Mouse (Mus musculus): ENCODE measurements at regions not wholly inside any gene's neighbourhood (a gene's known extent, or its start where the extent isn't known, plus 50 kb on each side); places are given as distances from the start of the nearest gene placed in this dataset.
A peak's percentile ranks its signal among the peaks of the same experiment; 100 is the strongest.

- no peak for DNase-seq
These were observed 77.2 kb downstream of the Gm10604 start for GRCm38 (mm10) chr4:11903861-11904260.

DNA sequence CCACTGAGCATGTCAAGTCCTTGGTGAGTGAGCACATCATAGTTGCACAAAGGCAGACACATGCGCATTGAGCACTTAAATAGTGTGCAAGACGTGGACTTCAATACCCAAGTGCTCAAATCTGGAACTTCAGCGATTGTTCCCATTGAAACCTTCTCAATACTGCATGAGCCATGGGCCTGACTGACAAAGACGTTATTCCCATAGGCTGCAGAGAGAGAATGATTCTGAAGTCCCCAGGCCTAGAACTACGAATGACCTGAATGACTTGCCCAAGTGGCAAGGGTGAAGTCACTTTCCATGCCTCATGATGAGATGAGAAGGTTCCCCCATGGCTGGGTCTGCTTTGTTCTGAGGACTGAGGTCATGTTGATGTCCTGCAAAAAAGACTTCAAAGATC, 77.7 kb downstream of the Gm10604 start:
- DNase-seq: no peak

DNA sequence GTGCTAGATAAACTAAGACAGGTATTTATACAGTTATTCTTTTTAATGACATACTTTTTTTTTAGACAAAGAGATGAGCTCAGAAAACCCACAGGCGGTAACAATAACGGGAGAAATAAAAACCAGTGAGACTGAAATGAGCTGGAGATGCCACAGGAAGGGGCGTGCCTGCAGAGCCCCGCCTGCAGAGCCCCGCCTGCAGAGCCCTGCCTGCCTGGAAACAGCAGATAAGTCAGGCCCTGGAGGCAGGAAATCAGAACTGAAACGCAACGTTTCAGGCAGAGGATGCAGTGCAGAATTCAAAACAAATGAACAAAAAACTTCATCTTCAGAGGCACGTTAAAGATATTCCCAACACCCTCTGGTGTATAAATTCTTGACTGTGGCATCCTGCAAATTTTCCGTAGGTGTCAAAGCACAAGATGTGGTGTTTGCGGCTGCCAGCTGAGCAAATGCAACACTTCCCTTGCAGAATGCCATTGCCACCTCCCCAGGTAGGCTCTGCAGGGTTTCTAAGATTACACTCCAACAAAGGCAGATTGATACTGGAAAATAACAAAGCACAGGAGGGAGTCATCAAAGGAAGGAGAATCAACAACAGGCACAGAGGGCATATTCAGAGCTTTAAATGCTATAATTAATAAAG, 81.0 kb downstream of the Gm10604 start:
- peak; percentile 33 for DNase-seq

GRCm38 (mm10) chr4:11897231-11897630, 83.8 kb downstream of the Gm10604 start:
- no peak for DNase-seq

GRCm38 (mm10) chr4:11895857-11896825, 84.9 kb downstream of the Gm10604 start:
- peak; percentile 75 for DNase-seq

DNA sequence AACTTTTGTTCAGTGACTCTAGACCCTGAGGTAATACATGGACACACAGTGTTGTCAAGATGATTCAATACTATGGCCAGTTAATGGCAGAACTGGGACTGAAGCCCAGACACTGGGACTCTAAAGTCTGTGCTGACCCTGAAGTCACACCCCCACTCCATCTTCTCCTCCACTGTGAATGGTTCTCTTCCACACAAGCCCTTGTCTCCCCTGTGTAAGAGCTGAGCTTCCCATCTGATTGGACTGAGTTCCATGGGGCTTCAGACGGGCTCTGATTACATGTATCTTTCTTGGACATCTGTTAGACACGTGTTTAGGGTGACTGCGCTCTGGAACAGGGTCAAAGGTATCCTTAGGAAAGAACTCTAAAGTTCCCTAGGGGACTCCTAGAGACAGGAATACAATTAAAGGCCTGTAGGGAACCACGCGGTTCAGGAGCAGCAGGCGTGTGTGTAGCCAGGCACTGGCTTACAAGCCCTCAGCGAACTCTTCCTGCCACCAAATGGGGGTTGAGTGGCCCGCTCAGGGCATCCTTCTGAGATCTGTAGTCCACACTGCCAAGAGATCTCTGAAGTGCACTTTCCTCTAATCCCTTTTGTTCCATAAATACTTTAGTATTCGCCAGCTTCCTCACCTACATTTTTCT, 87.4 kb downstream of the Gm10604 start:
- no peak for DNase-seq

DNA sequence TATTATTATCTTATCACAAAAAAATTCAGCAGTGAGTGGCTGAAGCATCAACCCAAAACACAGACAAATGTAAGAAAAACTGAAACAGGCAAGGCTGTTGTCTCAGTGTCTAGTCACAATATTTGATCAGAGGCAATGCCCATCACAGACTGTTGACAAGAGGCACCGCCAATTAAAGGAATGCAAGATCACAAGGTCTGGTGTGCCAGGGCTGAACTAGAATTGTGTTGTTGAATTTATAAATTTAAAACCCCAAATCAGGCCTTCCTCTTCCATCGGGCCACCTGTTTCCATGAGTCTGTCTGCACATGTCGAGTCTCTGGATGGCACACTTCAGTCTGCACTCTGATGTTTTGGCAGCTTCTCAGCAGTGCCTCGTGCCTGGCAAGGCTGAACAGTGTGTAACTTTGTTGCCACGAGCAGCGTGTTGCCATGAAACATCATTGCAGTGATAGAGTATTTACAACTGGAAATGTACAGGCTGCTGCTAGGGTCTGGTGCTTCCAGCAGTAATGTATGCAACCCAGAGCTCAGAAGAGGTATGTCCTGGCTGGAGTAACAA, 91.9 kb downstream of the Gm10604 start:
- peak; percentile 56 for DNase-seq

GRCm38 (mm10) chr4:11887377-11887776, 93.7 kb downstream of the Gm10604 start:
- peak; percentile 34 for DNase-seq

- DNase-seq: peak; percentile 46
These were observed 95.6 kb downstream of the Gm10604 start for GRCm38 (mm10) chr4:11885499-11885898.

- no peak for DNase-seq
These were observed 96.2 kb downstream of the Gm10604 start for GRCm38 (mm10) chr4:11884818-11885217.

- DNase-seq: no peak
These were observed 97.8 kb downstream of the Gm10604 start for GRCm38 (mm10) chr4:11883295-11883694.

DNA sequence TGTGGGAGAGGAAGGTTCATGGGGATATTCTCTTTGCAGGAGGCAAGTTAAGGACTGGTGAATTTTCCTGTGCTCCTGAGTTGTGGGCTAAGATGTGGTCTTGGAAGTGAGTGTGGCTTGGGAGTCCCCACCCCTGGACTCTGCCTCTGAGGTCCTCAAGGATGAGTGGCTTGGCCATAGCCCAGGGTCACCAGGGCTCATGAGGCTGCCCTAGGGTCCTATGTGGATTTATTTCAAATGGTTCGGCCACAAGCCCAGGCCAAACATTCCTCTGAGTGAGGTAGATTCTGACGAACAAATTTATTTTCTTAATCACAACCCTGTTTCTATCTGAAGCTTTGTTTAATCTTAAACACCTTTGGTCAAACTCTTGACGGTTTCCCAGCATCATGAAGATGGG, 98.4 kb downstream of the Gm10604 start:
- DNase-seq: no peak

DNA sequence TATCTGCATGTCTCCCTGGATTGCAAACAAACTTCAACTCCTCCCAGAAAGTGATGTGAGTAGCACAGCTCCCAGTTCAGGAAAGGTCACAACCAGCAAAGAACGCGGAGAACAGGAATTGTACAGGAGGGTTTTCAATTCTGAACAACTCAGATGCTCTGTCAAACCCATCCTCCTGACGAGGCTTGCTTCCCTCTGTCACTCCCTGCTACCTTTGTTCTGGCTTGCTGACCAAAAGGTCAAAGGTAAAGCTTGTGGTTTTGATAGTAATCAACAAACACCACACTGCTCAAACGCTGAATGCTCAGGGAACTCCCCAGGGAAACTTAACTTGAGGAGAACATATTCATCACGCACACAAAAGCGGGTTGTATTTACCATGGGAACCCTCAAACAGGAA, 102.4 kb downstream of the Gm10604 start:
- no peak for DNase-seq

GRCm38 (mm10) chr4:11877945-11878344, 103.1 kb downstream of the Gm10604 start:
- no peak for DNase-seq

- no peak for DNase-seq
These were observed 105.1 kb downstream of the Gm10604 start for GRCm38 (mm10) chr4:11876009-11876408.

DNA sequence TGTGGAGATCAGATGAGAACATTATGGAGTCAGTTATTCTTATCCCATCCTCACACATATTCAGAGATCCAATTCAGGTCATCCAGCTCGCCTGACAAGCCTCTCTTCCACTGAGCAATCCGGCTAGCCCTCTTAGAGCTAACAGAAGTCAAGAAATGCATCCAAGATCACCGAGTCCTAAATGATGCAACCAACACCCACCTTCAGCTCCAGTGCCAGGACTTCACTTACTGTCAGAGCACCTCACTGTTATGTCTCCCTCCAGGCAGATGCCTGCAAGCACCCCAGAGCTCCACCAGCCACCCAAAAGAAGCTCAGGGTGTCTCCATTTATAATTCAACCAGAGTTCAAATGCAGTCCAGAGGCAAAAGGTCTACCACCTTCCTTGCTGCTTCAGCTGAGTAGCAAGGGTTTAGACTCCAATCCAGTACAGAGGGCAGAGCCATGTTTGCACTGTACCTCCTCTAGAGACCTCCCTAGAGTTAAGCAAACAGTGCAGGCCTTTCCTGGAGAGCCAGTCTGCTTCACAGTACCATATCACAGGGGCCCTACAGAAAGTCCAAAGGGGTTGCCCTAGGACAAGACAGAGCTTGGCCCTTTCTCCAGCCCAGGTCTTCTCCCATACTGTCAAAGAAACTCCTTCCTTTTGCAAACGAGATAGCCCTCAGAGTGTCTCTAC, 106.3 kb downstream of the Gm10604 start:
- DNase-seq: no peak

GRCm38 (mm10) chr4:11872036-11872435, 109.0 kb downstream of the Gm10604 start:
- DNase-seq: no peak

GRCm38 (mm10) chr4:11869721-11870120, 111.3 kb downstream of the Gm10604 start:
- DNase-seq: peak; percentile 69

- no peak for DNase-seq
These were observed 112.5 kb downstream of the Gm10604 start for GRCm38 (mm10) chr4:11868565-11868964.
